Mouse (Mus musculus): ENCODE measurements at regions not wholly inside any gene's neighbourhood (a gene's known extent, or its start where the extent isn't known, plus 50 kb on each side); places are given as distances from the start of the nearest gene placed in this dataset.

GRCm38 (mm10) chr16:73821387-73822338 is 590.0 kb downstream of the Robo2 start:
- TF ChIP-seq CTCF (IDR thresholded peaks at IDR 0.05; ENCODE audit: low read depth, low read length) (no peak), POLR2A (IDR thresholded peaks at IDR 0.05; ENCODE audit: extremely low read depth, insufficient read depth, low read length) (no peak)

Data from liver, adult 2 months (tissue).